Mouse (Mus musculus): ENCODE results near the gene Ecd. TPM values are rescaled to one million over a fixed set of nuclear protein-coding genes. Genes with fewer than 3 reads are reported as not detected.

Gene Ecd
- polyA plus RNA-seq, 1 experiment from 2014 or later: 76.1 TPM

DNA sequence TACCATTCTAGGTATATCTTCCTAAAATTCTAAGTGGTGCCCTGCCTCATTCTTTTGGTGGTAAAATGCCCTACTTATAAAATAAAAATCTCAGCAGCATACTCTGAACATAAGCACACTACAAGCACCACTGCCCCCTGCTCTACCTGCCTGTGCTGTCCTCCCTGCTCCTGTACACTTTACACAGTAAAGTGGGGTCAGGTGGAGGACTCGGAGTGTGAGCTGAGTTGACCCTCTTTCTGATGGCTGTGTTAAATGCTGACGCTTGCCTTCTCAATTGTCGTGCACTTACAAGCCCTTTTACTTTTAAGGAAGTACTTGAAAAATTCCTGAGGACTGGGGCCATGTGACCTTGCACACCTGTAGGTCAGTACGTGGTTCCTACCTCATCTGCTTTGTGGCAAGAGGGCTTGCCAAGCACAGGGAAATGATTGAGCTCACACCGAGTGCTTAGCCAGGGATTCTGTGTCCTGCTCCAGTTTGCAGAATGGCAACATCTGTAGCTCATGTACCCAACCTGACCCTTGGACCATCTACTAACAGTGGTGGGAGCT is 31.2 kb upstream of the Ecd start:
- H3K4me1 ChIP-seq (replicated peaks; ENCODE audit: control insufficient read depth, insufficient read depth, low read length): no peaks in the 10 kb centered on the region
- peaks cover 10% of the 10 kb centered on the region for H3K36me3 ChIP-seq (ENCODE audit: control insufficient read depth, insufficient read depth, low read length)
- no peaks in the 10 kb centered on the region for H3K9me3 ChIP-seq (ENCODE audit: control insufficient read depth, low read length)
- no peak overlapping the region for H3K9ac ChIP-seq (ENCODE audit: low read depth, low read length)
- ATAC-seq (replicated peaks; ENCODE audit: low FRiP score) (no peak), DNase-seq (ENCODE audit: low spot score) (no peak)
- H3K27me3 ChIP-seq (replicated peaks; ENCODE audit: control insufficient read depth, insufficient read depth, low read length): no peaks in the 10 kb centered on the region
- no peak overlapping the region for H3K4me3 ChIP-seq (ENCODE audit: low read depth, low read length)
- no peak overlapping the region for H3K4me2 ChIP-seq
- no peak overlapping the region for H3K27ac ChIP-seq (ENCODE audit: low read depth, low read length)
- WGBS: 75% methylated on average over 5 of the region's 5 CpGs

- Histone ChIP-seq H3K36me3 (ENCODE audit: control insufficient read depth, insufficient read depth, low read length) (peaks cover 8% of the 10 kb centered on the region), H3K27ac (ENCODE audit: low read depth, low read length) (no peak overlapping the region)
Observed at GRCm38 (mm10) chr14:20378313-20379061, 30.6 kb upstream of the Ecd start.

DNA sequence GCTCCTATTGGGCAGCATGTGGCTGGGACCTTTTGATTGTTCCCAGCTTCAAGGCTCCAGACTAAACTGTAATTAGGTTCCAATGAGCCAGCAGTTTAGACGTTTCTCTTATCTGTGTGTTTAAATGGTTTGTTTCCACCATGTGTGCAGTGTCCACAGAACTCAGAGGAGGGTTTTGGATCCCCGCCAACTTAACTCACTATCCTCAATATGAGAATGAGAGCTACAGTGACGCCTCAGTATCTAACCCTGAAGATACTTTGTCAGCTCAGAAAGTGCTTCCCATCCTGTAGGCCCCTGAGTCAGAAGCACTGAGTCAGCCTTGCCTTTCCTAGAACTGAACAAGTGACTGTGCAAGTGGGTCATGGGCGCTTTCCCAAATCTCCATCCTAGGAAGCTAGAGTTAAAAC is 29.2 kb upstream of the Ecd start:
- Histone ChIP-seq H3K27ac (ENCODE audit: low read depth, low read length) (no peak overlapping the region), H3K27me3 (replicated peaks; ENCODE audit: control insufficient read depth, insufficient read depth, low read length) (no peaks in the 10 kb centered on the region), H3K4me1 (replicated peaks; ENCODE audit: control insufficient read depth, insufficient read depth, low read length) (no peaks in the 10 kb centered on the region), H3K4me2 (no peak overlapping the region), H3K9ac (ENCODE audit: low read depth, low read length) (no peak overlapping the region), H3K4me3 (ENCODE audit: low read depth, low read length) (no peak overlapping the region), H3K36me3 (ENCODE audit: control insufficient read depth, insufficient read depth, low read length) (peaks cover 2% of the 10 kb centered on the region; the same call in 1 of the 2 replicates), H3K9me3 (ENCODE audit: control insufficient read depth, low read length) (no peaks in the 10 kb centered on the region)
- DNase-seq (ENCODE audit: low spot score) (no peak), ATAC-seq (replicated peaks; ENCODE audit: low FRiP score) (peak; percentile 18; the same call in 1 of the 2 replicates)
- WGBS: 65% methylated on average over 4 of the region's 4 CpGs

More at GRCm38 (mm10) chr14:20378313-20379061, 30.6 kb upstream of the Ecd start:
- ATAC-seq (replicated peaks; ENCODE audit: low FRiP score) (peak; percentile 74), DNase-seq (ENCODE audit: low spot score) (no peak)
- Histone ChIP-seq H3K4me1 (replicated peaks; ENCODE audit: control insufficient read depth, insufficient read depth, low read length) (no peaks in the 10 kb centered on the region), H3K9ac (ENCODE audit: low read depth, low read length) (no peak overlapping the region), H3K9me3 (ENCODE audit: control insufficient read depth, low read length) (no peaks in the 10 kb centered on the region), H3K27me3 (replicated peaks; ENCODE audit: control insufficient read depth, insufficient read depth, low read length) (no peaks in the 10 kb centered on the region), H3K4me2 (no peak overlapping the region), H3K4me3 (ENCODE audit: low read depth, low read length) (no peak overlapping the region)
- 38% methylated on average over 13 of the region's 13 CpGs for WGBS

DNA sequence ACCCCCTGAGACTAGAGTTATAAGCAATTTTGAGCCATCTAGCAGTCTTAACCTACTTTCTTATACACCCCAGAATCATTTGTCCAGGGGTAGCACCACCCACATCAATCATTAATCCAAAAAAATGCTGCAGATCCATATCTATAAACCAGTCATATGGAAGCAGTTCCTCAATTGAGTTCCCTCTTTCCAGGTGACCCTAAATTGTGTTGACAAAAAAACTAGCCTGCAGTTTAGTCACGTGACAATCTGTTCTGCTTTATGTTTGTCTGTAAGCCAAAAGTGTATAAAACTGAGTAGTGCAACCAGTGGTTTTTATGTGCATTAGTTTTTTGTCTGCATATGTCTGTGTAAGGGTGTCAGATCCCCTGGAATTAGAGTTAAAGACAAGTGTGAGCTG is 23.9 kb upstream of the Ecd start:
- no peak overlapping the region for H3K4me2 ChIP-seq
- no peak overlapping the region for H3K27ac ChIP-seq (ENCODE audit: low read depth, low read length)
- H3K9me3 ChIP-seq (ENCODE audit: control insufficient read depth, low read length): no peaks in the 10 kb centered on the region
- no peak for DNase-seq (ENCODE audit: low spot score)
- no peaks in the 10 kb centered on the region for H3K27me3 ChIP-seq (replicated peaks; ENCODE audit: control insufficient read depth, insufficient read depth, low read length)
- 83% methylated on average over 1 of the region's 1 CpGs for WGBS
- no peaks in the 10 kb centered on the region for H3K4me1 ChIP-seq (replicated peaks; ENCODE audit: control insufficient read depth, insufficient read depth, low read length)
- no peak overlapping the region; the same call in 1 of the 2 replicates for H3K9ac ChIP-seq (ENCODE audit: low read depth, low read length)
- ATAC-seq (replicated peaks; ENCODE audit: low FRiP score): no peak
- H3K4me3 ChIP-seq (ENCODE audit: low read depth, low read length): no peak overlapping the region
- H3K36me3 ChIP-seq (ENCODE audit: control insufficient read depth, insufficient read depth, low read length): peaks cover 6% of the 10 kb centered on the region; the same call in 1 of the 2 replicates

DNA sequence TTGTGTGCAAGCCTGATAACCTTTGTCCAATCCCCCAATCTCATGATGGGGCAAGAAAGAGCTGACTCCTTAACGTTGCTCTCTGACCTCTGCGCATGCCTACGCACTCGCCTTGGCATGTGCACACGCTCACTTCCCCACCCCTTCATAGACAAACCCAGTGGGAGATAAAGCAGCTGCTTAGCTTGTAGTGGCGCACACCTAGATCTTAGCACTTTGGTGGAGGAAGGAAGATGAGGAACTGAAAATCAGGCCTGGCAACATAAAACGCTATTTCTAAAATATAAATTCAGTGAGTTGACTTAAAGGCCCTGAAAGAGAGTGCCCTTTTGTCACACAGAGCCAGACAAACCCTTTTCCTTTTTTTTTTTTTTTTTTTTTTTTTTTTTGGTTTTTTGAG is 22.9 kb upstream of the Ecd start:
- H3K4me2 ChIP-seq: no peak overlapping the region
- no peak overlapping the region for H3K9ac ChIP-seq (ENCODE audit: low read depth, low read length)
- DNase-seq (ENCODE audit: low spot score) (no peak), ATAC-seq (replicated peaks; ENCODE audit: low FRiP score) (no peak)
- H3K9me3 ChIP-seq (ENCODE audit: control insufficient read depth, low read length): no peaks in the 10 kb centered on the region
- no peak overlapping the region for H3K4me3 ChIP-seq (ENCODE audit: low read depth, low read length)
- H3K27me3 ChIP-seq (replicated peaks; ENCODE audit: control insufficient read depth, insufficient read depth, low read length): no peaks in the 10 kb centered on the region
- H3K4me1 ChIP-seq (replicated peaks; ENCODE audit: control insufficient read depth, insufficient read depth, low read length): no peaks in the 10 kb centered on the region
- no peak overlapping the region for H3K27ac ChIP-seq (ENCODE audit: low read depth, low read length)
- peaks cover 6% of the 10 kb centered on the region; the same call in 1 of the 2 replicates for H3K36me3 ChIP-seq (ENCODE audit: control insufficient read depth, insufficient read depth, low read length)
- WGBS: 78% methylated on average over 7 of the region's 7 CpGs

- H3K36me3 ChIP-seq (ENCODE audit: control insufficient read depth, insufficient read depth, low read length): peaks cover 6% of the 10 kb centered on the region; the same call in 1 of the 2 replicates
Observed at GRCm38 (mm10) chr14:20368271-20368670, 20.4 kb upstream of the Ecd start.

GRCm38 (mm10) chr14:20363230-20363629 is 15.3 kb upstream of the Ecd start:
- Histone ChIP-seq H3K9ac (ENCODE audit: low read depth, low read length) (no peak overlapping the region), H3K9me3 (ENCODE audit: control insufficient read depth, low read length) (no peaks in the 10 kb centered on the region), H3K4me1 (replicated peaks; ENCODE audit: control insufficient read depth, insufficient read depth, low read length) (no peaks in the 10 kb centered on the region), H3K4me2 (no peak overlapping the region), H3K4me3 (ENCODE audit: low read depth, low read length) (no peak overlapping the region), H3K27me3 (replicated peaks; ENCODE audit: control insufficient read depth, insufficient read depth, low read length) (no peaks in the 10 kb centered on the region), H3K36me3 (ENCODE audit: control insufficient read depth, insufficient read depth, low read length) (peaks cover 9% of the 10 kb centered on the region), H3K27ac (ENCODE audit: low read depth, low read length) (no peak overlapping the region)
- 83% methylated on average over 4 of the region's 4 CpGs for WGBS
- DNase-seq (ENCODE audit: low spot score) (no peak), ATAC-seq (replicated peaks; ENCODE audit: low FRiP score) (no peak)

More at GRCm38 (mm10) chr14:20368271-20368670, 20.4 kb upstream of the Ecd start:
- Histone ChIP-seq H3K27ac (ENCODE audit: low read depth, low read length) (no peak overlapping the region), H3K27me3 (replicated peaks; ENCODE audit: control insufficient read depth, insufficient read depth, low read length) (no peaks in the 10 kb centered on the region), H3K4me2 (no peak overlapping the region), H3K4me1 (replicated peaks; ENCODE audit: control insufficient read depth, insufficient read depth, low read length) (no peaks in the 10 kb centered on the region), H3K9me3 (ENCODE audit: control insufficient read depth, low read length) (no peaks in the 10 kb centered on the region), H3K4me3 (ENCODE audit: low read depth, low read length) (no peak overlapping the region), H3K9ac (ENCODE audit: low read depth, low read length) (no peak overlapping the region)
- ATAC-seq (replicated peaks; ENCODE audit: low FRiP score) (no peak), DNase-seq (ENCODE audit: low spot score) (no peak)
- WGBS: 92% methylated on average over 3 of the region's 3 CpGs

GRCm38 (mm10) chr14:20347441-20347990 is 405 bp downstream of the Ecd start:
- peak overlapping the region; percentile 90 for H3K9ac ChIP-seq (ENCODE audit: low read depth, low read length)
- H3K4me2 ChIP-seq: peak overlapping the region; percentile 71
- ATAC-seq (replicated peaks; ENCODE audit: low FRiP score) (peak; percentile 64), DNase-seq (ENCODE audit: low spot score) (no peak)
- H3K4me1 ChIP-seq (replicated peaks; ENCODE audit: control insufficient read depth, insufficient read depth, low read length): peaks cover 4% of the 10 kb centered on the region
- H3K9me3 ChIP-seq (ENCODE audit: control insufficient read depth, low read length): no peaks in the 10 kb centered on the region
- peak overlapping the region; percentile 78 for H3K4me3 ChIP-seq (ENCODE audit: low read depth, low read length)
- peak overlapping the region; percentile 65 for H3K27ac ChIP-seq (ENCODE audit: low read depth, low read length)
- H3K36me3 ChIP-seq (ENCODE audit: control insufficient read depth, insufficient read depth, low read length): peaks cover 11% of the 10 kb centered on the region; the same call in 1 of the 2 replicates
- 4% methylated on average over 15 of the region's 15 CpGs for WGBS
- H3K27me3 ChIP-seq (replicated peaks; ENCODE audit: control insufficient read depth, insufficient read depth, low read length): no peaks in the 10 kb centered on the region
